Mouse (Mus musculus) cerebellum, adult 2 months (tissue): ENCODE data around the gene Wdr46.

Source experiments
- CTCF ChIP-seq: fragments of 200-500 bp; IDR thresholded peaks from 2 replicates; pipeline ENCODE4 v1.5.1; 2011; ENCODE audit warnings: low read depth, mild to moderate bottlenecking, control low read depth, low read length, moderate library complexity, borderline replicate concordance; ENCODE audit not compliant: insufficient read depth
- POLR2A ChIP-seq: fragments of 200-500 bp; IDR thresholded peaks from 2 replicates; pipeline ENCODE4 v1.6.1; 2011; ENCODE audit warnings: low read length, control low read depth, borderline replicate concordance; ENCODE audit not compliant: insufficient read depth

DNA sequence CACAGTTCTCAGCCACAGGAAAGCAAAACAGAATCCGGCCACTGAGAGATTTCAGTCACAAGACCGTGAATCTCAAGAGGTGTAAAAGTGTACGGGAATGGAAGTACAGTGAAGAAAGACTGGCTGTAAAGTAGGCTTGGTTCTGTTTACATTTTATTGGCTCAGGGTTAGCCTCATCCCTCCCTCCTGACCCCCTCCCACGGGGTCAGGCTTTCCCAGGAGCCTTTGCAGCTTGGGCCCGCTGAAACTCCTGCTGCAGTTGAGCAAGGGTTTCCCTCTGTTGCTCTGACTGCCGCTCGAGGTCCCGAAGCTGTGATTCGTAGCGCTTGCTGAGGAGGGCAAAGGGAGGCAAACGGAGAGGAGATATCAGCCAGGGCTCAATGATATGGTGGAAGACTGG lies 1.7 kb upstream of the Wdr46 start:
- TF ChIP-seq CTCF (no peak), POLR2A (no peak)
